Mouse (Mus musculus): ENCODE data around the gene Slc2a12.

The Slc2a12 gene

GRCm38 (mm10) chr10:22730992-22731271 lies 86.1 kb downstream of the Slc2a12 start:
- DNase-seq, result no peak

- peak; percentile 91 for DNase-seq
These were observed 86.7 kb downstream of the Slc2a12 start, which contains the start of gene Tbpl1 for GRCm38 (mm10) chr10:22731272-22732093. Tbpl1 (minus strand) TSS chr10:22731938.

GRCm38 (mm10) chr10:22732181-22732580 lies 87.4 kb downstream of the Slc2a12 start:
- DNase-seq, result no peak

- no peak for DNase-seq
These were observed 101.1 kb downstream of the Slc2a12 start for GRCm38 (mm10) chr10:22745922-22746321.

GRCm38 (mm10) chr10:22746334-22747322 lies 101.8 kb downstream of the Slc2a12 start:
- DNase-seq, result no peak

GRCm38 (mm10) chr10:22751175-22751682 lies 106.4 kb downstream of the Slc2a12 start:
- no peak for DNase-seq

Data from spleen, adult 18-20 months (tissue).